Mouse (Mus musculus): ENCODE data around the gene Rptor. TPM values are rescaled to one million over a fixed set of nuclear protein-coding genes. Genes with fewer than 3 reads are reported as not detected.

Gene Rptor
- polyA plus RNA-seq, 1 experiment from 2014 or later, result 9.8 TPM

DNA sequence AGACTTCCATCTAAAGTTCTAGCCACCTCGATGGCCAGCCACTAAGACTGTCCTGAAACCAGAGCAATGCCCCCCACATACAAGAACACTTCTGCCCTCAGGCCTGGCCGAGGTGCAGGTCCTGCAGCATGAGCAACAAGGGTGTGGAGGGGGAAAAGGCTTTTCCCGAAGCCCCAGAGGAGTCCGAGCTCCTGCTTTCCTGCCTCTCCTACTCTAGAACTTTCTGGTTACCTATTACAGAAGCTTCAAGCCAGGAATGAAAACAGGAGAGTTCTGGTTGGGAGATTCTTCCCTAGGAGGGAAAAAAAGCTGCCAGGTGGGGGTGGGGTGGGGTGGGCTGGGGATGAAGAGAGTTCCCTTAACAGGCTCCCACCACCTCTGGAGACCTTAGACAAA is 337.0 kb downstream of the Rptor start:
- H3K27ac ChIP-seq (ENCODE audit: low read depth, low read length), result no peak overlapping the region
- no peak overlapping the region for H3K4me2 ChIP-seq
- no peaks in the 10 kb centered on the region for H3K9me3 ChIP-seq (replicated peaks; ENCODE audit: control insufficient read depth, low read length)
- peaks cover 7% of the 10 kb centered on the region for H3K27me3 ChIP-seq (ENCODE audit: control insufficient read depth, insufficient read depth, low read length)
- H3K4me1 ChIP-seq (ENCODE audit: control insufficient read depth, insufficient read depth, low read length), result peaks cover 12% of the 10 kb centered on the region
- no peak for ATAC-seq (replicated peaks; ENCODE audit: insufficient number of reproducible peaks, low FRiP score, low TSS enrichment)
- H3K36me3 ChIP-seq (ENCODE audit: control insufficient read depth, insufficient read depth, low read length), result no peaks in the 10 kb centered on the region
- H3K4me3 ChIP-seq (ENCODE audit: low read depth, low read length), result no peak overlapping the region
- WGBS (ENCODE audit: insufficient replicate concordance), result 67% methylated on average over 4 of the region's 4 CpGs
- H3K9ac ChIP-seq (ENCODE audit: low read depth, low read length), result no peak overlapping the region

DNA sequence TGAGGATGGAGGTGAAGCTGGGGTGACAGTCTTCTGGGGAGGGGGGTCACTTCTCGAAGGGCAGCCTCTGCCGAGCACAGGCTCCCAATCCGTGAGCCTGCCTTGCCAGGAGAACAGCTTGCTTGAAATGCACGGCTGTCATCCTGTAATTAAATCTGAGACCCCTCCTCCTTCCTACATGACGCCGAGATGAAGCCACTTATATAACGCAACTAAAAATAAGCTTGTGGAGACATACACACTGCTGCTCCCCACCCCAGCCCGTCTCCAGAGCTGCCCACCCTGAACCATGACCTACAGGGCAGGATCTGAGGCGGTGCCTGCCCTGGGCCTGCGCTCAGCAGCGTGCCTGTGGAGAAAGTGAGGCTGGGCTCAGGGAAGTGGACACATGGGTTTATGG is 337.4 kb downstream of the Rptor start:
- no peak overlapping the region for H3K9ac ChIP-seq (ENCODE audit: low read depth, low read length)
- no peak overlapping the region for H3K27ac ChIP-seq (ENCODE audit: low read depth, low read length)
- peaks cover 12% of the 10 kb centered on the region for H3K4me1 ChIP-seq (ENCODE audit: control insufficient read depth, insufficient read depth, low read length)
- no peak overlapping the region for H3K4me2 ChIP-seq
- H3K27me3 ChIP-seq (ENCODE audit: control insufficient read depth, insufficient read depth, low read length), result peaks cover 7% of the 10 kb centered on the region
- ATAC-seq (replicated peaks; ENCODE audit: insufficient number of reproducible peaks, low FRiP score, low TSS enrichment), result no peak
- WGBS (ENCODE audit: insufficient replicate concordance), result 68% methylated on average over 11 of the region's 11 CpGs
- no peak overlapping the region for H3K4me3 ChIP-seq (ENCODE audit: low read depth, low read length)
- H3K36me3 ChIP-seq (ENCODE audit: control insufficient read depth, insufficient read depth, low read length), result no peaks in the 10 kb centered on the region
- no peaks in the 10 kb centered on the region for H3K9me3 ChIP-seq (replicated peaks; ENCODE audit: control insufficient read depth, low read length)

DNA sequence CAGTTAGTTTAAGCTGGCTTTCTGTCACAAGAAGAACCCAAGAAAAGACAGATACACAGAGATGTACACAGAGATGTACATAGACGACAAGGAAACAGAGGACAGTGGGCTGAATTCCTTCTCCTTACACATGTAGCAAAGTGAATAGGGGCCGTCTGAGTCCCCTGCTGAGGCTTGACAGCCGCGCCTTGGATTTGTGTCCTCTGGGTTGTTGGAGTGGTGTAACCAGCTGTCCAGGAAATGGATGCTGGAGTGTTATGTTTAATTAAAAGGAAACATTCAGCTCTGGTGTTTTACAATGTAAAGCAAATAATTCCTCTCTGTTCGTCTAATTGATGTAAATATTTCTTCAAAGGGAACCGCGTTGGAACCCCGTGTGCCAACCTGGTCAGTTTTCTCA is 339.1 kb downstream of the Rptor start:
- no peak for ATAC-seq (replicated peaks; ENCODE audit: insufficient number of reproducible peaks, low FRiP score, low TSS enrichment)
- H3K4me3 ChIP-seq (ENCODE audit: low read depth, low read length), result peak overlapping the region; percentile 67
- WGBS (ENCODE audit: insufficient replicate concordance), result 10% methylated on average over 8 of the region's 8 CpGs
- peaks cover 7% of the 10 kb centered on the region for H3K27me3 ChIP-seq (ENCODE audit: control insufficient read depth, insufficient read depth, low read length)
- H3K9ac ChIP-seq (ENCODE audit: low read depth, low read length), result peak overlapping the region; percentile 64; the same call in 1 of the 2 replicates
- H3K9me3 ChIP-seq (replicated peaks; ENCODE audit: control insufficient read depth, low read length), result no peaks in the 10 kb centered on the region
- H3K4me2 ChIP-seq, result peak overlapping the region; percentile 90
- H3K27ac ChIP-seq (ENCODE audit: low read depth, low read length), result no peak overlapping the region
- peaks cover 10% of the 10 kb centered on the region for H3K4me1 ChIP-seq (ENCODE audit: control insufficient read depth, insufficient read depth, low read length)
- no peaks in the 10 kb centered on the region for H3K36me3 ChIP-seq (ENCODE audit: control insufficient read depth, insufficient read depth, low read length)

DNA sequence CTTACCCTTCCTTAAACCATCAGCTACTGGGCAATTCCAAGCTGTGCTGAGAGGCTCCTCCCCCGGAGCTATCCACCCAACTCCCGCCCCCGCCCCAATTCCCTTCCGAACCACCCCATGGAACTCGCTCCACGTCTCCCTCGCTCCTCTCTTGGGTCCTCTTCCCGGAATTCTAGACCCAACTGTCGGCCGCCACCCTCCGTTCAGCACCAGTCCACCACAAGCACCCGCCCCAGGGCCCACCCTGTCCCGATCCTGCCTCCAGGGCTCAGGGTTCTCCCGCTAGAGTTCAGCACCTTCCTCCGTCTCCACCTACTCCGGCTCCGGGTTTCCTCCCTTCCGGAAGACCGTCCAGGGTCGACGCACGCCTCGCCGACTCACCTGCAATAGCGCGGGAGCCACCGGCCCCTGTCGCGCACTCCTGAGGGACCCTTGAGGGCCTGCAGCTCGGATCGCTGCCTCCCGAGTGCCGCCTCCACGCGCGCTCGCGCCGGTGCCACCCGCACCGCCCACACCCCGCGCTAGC is 339.6 kb downstream of the Rptor start:
- ATAC-seq (replicated peaks; ENCODE audit: insufficient number of reproducible peaks, low FRiP score, low TSS enrichment), result peak; percentile 44
- peaks cover 7% of the 10 kb centered on the region for H3K27me3 ChIP-seq (ENCODE audit: control insufficient read depth, insufficient read depth, low read length)

DNA sequence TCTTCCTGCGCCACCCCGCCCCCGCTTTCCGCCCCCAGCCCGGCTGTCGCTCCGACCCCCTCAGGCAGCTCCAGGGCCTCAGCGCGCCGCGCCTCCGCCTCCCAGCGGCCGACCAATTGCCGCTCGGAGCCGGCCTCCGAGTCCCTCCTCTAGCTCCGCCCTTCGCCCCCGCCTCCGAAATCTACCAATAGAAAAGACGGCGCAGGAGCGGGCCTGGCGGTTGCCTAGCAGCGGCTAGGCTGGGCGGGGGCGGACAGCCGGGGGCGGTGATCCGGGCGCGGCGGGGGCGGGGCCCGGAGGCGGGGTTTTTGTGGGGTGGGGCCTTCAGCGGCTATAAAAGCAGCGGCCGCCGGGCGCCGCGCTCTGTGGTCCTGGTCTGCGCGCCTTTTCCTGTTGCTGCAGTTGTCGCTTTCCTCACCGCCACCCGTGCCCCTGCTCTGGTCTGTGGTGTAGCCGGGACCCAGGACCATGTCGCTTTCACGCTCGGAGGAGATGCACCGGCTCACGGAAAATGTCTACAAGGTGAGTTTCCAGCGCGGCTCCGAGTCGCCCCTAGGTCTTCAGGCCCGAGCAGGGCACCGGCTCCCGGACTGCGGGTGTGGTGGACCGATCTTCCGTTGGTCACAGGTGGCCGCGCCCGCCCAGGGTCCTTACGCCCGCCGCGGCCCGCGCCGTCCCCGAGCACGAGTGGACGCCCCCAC is 340.2 kb downstream of the Rptor start, which contains the start of gene Baiap2:
Baiap2 (plus strand) TSS at position 37 of the 701 bp plus-strand sequence.
- H3K27ac ChIP-seq (ENCODE audit: low read depth, low read length), result peak within 1 kb of the TSS; percentile 55; the same call in 1 of the 2 replicates
- H3K36me3 ChIP-seq (ENCODE audit: control insufficient read depth, insufficient read depth, low read length), result no peaks in the 10 kb centered on the region
- H3K27me3 ChIP-seq (ENCODE audit: control insufficient read depth, insufficient read depth, low read length), result peaks cover 7% of the 10 kb centered on the region
- H3K4me1 ChIP-seq (ENCODE audit: control insufficient read depth, insufficient read depth, low read length), result peaks cover 10% of the 10 kb centered on the region
- no peaks in the 10 kb centered on the region for H3K9me3 ChIP-seq (replicated peaks; ENCODE audit: control insufficient read depth, low read length)
- peak; percentile 95 for ATAC-seq (replicated peaks; ENCODE audit: insufficient number of reproducible peaks, low FRiP score, low TSS enrichment)
- WGBS (ENCODE audit: insufficient replicate concordance), result under 1% methylated on average over 60 of the region's 79 CpGs
- peak within 1 kb of the TSS; percentile 90 for H3K4me2 ChIP-seq
- H3K9ac ChIP-seq (ENCODE audit: low read depth, low read length), result peak within 1 kb of the TSS; percentile 70
- peak within 1 kb of the TSS; percentile 67 for H3K4me3 ChIP-seq (ENCODE audit: low read depth, low read length)

More for the DNA sequence above, 339.6 kb downstream of the Rptor start:
- no peaks in the 10 kb centered on the region for H3K36me3 ChIP-seq (ENCODE audit: control insufficient read depth, insufficient read depth, low read length)
- no peaks in the 10 kb centered on the region for H3K9me3 ChIP-seq (replicated peaks; ENCODE audit: control insufficient read depth, low read length)
- peak overlapping the region; percentile 67 for H3K4me3 ChIP-seq (ENCODE audit: low read depth, low read length)
- H3K4me1 ChIP-seq (ENCODE audit: control insufficient read depth, insufficient read depth, low read length), result peaks cover 10% of the 10 kb centered on the region
- peak overlapping the region; percentile 90 for H3K4me2 ChIP-seq
- H3K27ac ChIP-seq (ENCODE audit: low read depth, low read length), result 0 out of 2 replicates have a peak overlapping the region, but pooled peaks have one; percentile 55
- H3K9ac ChIP-seq (ENCODE audit: low read depth, low read length), result peak overlapping the region; percentile 64
- 1% methylated on average over 41 of the region's 43 CpGs for WGBS (ENCODE audit: insufficient replicate concordance)

DNA sequence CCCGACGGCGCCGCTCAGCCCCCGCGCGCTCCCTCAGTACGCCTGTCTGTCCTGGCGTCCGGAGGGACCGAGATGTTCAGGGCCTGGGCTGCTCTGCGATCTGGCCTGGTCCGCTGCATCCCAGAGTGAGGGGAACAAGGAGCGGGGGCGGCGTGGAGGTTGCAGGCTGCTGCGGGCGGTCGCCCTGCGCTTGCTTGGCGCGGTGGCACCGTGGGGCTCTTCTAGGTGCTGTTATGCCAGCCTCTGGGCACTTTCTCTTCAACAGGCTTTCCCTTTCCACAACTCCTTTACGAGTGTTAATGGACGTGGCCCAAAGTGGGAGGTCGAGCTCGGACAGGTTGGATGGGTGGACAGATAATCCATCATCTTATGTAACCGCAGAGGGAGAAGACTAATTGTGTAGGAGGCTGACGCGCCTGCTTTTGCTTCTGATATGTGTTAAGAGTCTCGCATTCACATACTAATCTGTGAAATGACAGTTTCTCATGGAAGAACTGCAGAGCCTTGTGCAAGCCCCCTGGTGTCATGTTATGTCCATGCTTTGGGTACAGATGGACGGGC is 340.8 kb downstream of the Rptor start:
- ATAC-seq (replicated peaks; ENCODE audit: insufficient number of reproducible peaks, low FRiP score, low TSS enrichment), result peak; percentile 20; the same call in 1 of the 2 replicates
- Histone ChIP-seq H3K27me3 (ENCODE audit: control insufficient read depth, insufficient read depth, low read length) (peaks cover 3% of the 10 kb centered on the region), H3K4me1 (ENCODE audit: control insufficient read depth, insufficient read depth, low read length) (peaks cover 15% of the 10 kb centered on the region), H3K4me2 (peak overlapping the region; percentile 90), H3K27ac (ENCODE audit: low read depth, low read length) (no peak overlapping the region; the same call in 1 of the 2 replicates), H3K36me3 (ENCODE audit: control insufficient read depth, insufficient read depth, low read length) (no peaks in the 10 kb centered on the region), H3K4me3 (ENCODE audit: low read depth, low read length) (peak overlapping the region; percentile 62), H3K9me3 (replicated peaks; ENCODE audit: control insufficient read depth, low read length) (no peaks in the 10 kb centered on the region), H3K9ac (ENCODE audit: low read depth, low read length) (peak overlapping the region; percentile 70)
- WGBS (ENCODE audit: insufficient replicate concordance), result 5% methylated on average over 32 of the region's 32 CpGs

DNA sequence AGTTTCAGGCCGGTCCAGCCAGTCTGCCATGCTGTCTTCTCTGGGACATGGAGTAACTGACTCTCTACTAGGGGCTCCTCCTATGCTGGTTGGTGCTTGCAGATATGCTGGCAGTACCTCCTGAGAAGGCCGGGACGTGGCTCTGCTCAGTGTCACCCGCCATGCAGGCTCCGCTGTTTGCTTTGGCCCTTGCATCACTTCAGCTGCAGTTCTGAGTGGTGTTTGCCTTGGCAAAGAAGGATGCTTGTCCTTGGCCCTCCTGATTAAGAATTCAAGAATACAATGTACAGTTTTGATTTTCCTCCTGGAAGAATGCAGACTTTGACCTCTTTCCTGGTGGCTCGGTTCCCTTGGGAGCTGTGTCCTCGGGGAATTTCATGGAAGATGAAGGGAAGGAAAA is 342.6 kb downstream of the Rptor start:
- WGBS (ENCODE audit: insufficient replicate concordance), result 58% methylated on average over 7 of the region's 7 CpGs
- Histone ChIP-seq H3K27ac (ENCODE audit: low read depth, low read length) (no peak overlapping the region; the same call in 1 of the 2 replicates), H3K4me2 (peak overlapping the region; percentile 90), H3K27me3 (ENCODE audit: control insufficient read depth, insufficient read depth, low read length) (peaks cover under 1% of the 10 kb centered on the region), H3K9me3 (replicated peaks; ENCODE audit: control insufficient read depth, low read length) (no peaks in the 10 kb centered on the region), H3K4me3 (ENCODE audit: low read depth, low read length) (no peak overlapping the region), H3K36me3 (ENCODE audit: control insufficient read depth, insufficient read depth, low read length) (no peaks in the 10 kb centered on the region), H3K4me1 (ENCODE audit: control insufficient read depth, insufficient read depth, low read length) (peaks cover 21% of the 10 kb centered on the region), H3K9ac (ENCODE audit: low read depth, low read length) (no peak overlapping the region)
- no peak for ATAC-seq (replicated peaks; ENCODE audit: insufficient number of reproducible peaks, low FRiP score, low TSS enrichment)

DNA sequence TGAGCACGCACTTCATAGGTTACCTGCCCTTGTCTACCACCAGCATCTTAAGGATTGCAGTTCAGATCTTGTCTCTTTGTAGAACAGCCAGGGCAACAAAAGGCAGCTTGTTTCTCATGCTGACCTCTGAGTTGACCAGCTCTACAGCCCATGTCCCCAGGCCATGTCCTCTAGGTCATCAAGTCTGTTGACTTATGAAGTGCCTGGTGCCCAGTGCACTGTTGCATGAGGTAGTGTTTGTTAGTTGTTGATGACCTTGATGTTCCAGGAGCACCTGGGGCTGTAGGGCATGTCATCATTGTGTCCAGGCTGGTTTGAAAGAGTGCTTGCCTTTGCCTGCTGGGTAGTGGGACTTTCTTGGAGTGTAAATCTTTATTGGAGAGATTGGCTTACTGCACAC is 344.7 kb downstream of the Rptor start:
- no peak overlapping the region for H3K9ac ChIP-seq (ENCODE audit: low read depth, low read length)
- no peak overlapping the region for H3K27ac ChIP-seq (ENCODE audit: low read depth, low read length)
- H3K9me3 ChIP-seq (replicated peaks; ENCODE audit: control insufficient read depth, low read length), result no peaks in the 10 kb centered on the region
- no peaks in the 10 kb centered on the region for H3K27me3 ChIP-seq (ENCODE audit: control insufficient read depth, insufficient read depth, low read length)
- H3K4me1 ChIP-seq (ENCODE audit: control insufficient read depth, insufficient read depth, low read length), result peaks cover 25% of the 10 kb centered on the region
- no peak overlapping the region for H3K4me3 ChIP-seq (ENCODE audit: low read depth, low read length)
- no peak for ATAC-seq (replicated peaks; ENCODE audit: insufficient number of reproducible peaks, low FRiP score, low TSS enrichment)
- WGBS (ENCODE audit: insufficient replicate concordance), result 92% methylated on average over 1 of the region's 1 CpGs
- no peak overlapping the region for H3K4me2 ChIP-seq
- H3K36me3 ChIP-seq (ENCODE audit: control insufficient read depth, insufficient read depth, low read length), result no peaks in the 10 kb centered on the region
